Mouse (Mus musculus): Measurements from ENCODE around the gene S100a2.

Gene S100a2

DNA sequence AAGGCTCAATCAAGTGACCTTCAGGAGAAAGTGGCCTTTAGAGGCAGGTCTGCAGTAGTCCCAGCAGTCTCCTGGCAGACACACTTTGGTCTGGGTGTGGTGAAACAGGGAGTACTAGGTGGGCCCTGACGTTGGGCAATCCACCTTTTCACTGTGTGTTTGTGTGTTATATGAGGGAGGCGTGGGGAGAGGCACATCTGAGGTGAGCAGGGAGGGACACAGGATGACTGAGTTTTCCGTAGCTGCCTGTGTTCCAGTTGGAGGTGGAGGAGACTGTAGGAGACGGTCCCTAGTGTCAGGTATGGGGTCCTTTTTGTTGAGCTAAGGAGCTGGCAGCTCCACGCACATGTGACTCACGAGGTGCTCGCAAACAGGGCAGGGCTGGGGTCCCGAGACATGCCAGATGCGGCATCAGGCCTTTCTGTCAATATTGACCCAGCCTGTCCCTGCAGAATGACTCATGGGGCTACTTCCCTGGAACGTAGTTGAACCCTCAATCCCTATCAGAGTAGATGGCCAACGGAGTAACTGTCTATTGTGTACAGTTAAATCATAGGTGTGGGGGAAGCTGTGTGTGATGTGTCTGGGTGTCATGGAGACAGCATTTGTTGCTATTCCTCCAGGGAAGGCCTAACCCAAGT, 24.7 kb downstream of the S100a2 start:
- in situ Hi-C loops (cut with MboI, MseI) = loop anchor here (5.0 kb wide), 1 partner anchor 32 kb away; no protein-coding TSS in a partner anchor

DNA sequence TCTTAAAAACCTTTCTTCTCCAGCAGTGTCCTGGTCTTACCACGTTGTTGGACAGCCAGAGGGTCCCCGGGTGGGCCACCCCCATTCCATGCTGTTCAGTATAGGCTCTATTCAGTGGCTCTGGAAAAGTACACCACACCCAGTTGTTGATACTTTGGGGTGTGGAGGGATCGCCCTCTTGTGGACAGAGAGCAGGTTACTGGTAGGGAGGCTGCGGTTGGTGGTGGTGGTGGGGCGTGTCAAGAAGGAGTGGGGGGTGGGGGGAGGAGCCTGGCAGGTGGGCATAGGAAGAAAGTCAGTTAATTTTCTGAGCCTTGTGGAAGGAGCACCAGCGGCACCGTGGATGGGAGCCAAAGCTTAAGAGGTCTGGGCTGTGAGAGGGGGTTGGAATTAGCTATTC, 25.4 kb downstream of the S100a2 start:
- in situ Hi-C loops (cut with MboI, MseI) = loop anchor here (5.0 kb wide), 1 partner anchor 33 kb away; no protein-coding TSS in a partner anchor

DNA sequence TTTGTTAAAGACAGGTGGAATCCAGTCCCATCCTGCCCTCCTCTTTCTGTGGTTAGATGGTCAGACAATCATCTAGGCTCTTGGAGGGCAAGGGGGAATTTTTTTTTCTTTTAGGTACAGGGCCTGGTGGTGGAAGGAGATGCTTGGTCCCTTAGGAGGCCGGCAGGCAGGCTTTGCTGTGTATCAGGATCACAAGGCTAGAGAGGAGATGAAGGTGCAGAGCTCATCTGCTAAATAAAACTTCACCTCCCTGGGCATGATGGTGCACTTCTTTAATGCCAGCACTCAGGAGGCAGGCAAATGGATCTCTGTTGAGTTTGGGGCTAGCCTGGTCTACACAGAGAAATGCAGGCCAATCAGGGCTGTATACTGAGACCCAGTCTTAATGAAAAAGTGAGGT, 25.9 kb downstream of the S100a2 start:
- in situ Hi-C loops (cut with MboI, MseI) = loop anchor here (5.0 kb wide), 1 partner anchor 34 kb away; no protein-coding TSS in a partner anchor

DNA sequence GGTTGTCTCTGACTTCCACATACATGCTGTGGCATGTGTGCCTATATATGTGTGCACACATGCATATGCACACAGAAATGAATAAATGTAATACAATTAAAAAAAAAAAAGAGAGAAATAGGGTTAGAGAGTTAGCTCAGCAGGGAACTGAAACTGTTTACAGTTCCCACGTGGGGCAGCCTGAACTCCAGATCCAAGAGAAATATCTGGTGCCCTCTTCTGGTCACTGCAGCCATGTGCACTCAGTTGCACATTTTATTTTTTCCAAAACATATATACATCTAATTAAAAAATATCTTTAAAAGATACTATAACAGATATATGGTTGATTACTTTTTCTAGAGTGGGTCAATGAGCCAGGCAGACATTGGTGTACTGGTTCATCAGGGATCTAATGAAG, 27.5 kb downstream of the S100a2 start:
- in situ Hi-C loops (cut with MboI, MseI) = loop anchor here (5.0 kb wide), 1 partner anchor 35 kb away; no protein-coding TSS in a partner anchor

DNA sequence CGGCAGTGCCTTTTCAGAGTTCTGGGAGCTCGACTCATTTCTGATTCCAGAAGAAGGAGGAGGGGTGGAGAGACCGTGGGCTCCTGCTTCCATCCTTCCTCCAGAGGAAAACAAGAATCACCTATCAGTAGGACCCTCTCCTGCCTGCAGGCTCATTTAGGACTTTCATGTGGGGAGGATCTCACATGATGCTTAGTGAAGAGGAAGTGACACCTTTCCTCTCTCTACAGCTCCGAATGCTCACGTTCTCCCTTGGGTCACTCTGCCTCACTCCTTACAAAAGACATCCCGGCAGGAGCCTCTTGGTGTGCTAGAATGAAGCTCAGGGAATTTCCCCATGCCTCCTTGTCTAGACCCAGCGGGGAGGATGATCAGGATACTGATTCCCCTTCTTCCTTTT, 31.5 kb downstream of the S100a2 start:
- in situ Hi-C loops (cut with MboI, MseI) = no loop called here

DNA sequence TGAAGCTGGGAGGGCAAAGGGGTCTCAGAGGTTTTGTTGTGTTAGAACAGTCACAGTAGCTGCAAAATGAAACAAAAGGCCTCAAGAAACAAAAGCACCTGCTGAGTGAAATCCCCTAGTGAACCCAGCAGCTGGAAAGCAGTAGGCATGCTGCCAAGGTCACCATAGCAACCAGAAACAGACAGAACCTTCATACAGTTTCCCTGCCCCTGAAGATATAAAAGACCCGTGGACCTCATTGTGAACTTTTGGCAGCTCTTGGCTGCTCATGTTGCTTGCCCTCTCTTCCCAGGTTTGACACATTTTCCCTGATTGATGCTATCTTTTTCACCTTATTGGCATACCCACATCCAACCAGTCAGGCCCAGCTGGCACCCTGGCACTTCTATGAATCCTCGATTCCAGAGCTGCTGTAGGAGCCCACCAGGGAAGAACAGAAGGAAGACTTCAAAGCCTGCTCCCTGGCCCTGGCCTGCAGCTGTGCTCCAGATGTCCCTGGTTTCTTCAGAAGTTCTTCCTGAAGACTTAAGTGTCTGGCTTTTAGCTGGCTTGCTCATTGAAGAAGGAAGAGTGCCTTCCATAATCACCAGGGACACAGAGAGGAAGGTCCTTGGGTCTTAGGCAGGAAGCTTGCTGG, 33.5 kb downstream of the S100a2 start:
- in situ Hi-C loops (cut with MboI, MseI) = no loop called here

DNA sequence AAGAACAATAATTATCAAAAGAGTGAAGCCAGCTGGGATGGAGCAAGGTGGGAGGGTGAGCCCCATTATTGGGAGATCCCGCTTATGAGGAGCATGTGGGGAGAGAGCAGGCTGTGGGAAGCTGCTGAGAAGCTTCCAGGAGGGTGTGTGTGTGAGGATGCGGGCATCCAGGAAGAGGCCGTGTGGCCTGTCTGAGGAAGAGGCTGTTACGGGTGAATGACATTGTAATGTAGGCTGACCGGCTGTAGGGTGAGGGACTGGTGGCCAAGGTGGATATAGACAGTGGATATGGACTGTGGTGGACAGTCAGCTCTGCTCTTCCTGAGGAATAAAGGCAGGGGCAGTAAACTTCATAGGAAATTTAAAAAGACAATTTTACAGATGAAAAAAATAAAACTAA, 35.4 kb downstream of the S100a2 start:
- in situ Hi-C loops (cut with MboI, MseI) = no loop called here

DNA sequence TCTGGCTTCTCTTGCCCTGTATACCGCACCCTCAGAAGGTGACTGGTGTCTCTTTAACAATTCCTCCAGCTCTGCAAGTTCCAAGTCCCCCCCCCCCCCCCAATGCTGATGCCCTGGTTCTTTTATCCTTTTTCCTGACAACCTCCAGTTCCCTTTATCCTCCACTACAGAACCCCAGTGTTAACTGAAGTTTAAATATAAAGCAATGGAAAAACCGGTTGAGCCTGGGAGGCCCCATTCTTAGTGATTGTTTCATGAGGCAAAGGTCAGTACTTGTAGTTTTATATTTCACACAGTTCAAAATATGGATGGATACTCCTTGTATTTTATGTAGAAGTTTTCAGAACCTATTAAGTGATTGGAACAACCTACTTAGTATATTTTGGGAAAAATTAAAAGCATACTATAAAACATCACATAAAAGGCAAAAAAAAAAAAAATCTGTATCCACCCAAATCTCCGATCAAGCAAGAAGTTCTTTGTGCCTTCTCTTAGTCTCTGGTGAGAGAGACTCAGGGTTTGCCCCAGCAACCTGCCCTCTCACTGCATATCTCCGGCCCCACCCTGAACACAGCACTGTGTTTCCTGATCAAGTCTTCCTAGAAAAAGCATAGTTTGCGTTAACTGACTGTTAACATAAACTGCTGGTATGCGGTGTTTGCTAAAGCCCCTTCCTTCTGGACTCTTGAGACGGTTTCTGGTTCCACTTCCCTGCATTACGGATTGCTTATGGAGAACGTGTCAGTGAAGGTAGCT, 36.4 kb downstream of the S100a2 start:
- in situ Hi-C loops (cut with MboI, MseI) = no loop called here

DNA sequence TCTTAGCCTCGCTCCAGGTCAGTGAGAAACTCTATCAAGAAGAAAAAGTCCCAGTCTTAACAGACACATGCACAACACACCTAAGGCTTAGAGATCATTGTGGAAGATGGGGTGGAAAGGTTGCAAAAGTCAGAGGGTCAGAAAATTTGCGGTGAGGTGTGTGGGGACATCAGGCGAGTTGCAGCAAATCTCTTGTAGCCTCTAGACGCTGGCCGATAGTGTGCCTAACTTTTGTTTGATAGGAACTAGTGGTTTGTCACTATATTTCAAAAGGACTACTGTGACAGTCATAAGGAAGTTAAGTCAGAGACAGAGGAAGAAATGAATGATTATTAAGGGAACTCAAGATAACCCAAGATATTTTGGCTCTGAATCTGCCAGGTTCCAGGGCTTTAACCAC, 37.3 kb downstream of the S100a2 start:
- in situ Hi-C loops (cut with MboI, MseI) = no loop called here

DNA sequence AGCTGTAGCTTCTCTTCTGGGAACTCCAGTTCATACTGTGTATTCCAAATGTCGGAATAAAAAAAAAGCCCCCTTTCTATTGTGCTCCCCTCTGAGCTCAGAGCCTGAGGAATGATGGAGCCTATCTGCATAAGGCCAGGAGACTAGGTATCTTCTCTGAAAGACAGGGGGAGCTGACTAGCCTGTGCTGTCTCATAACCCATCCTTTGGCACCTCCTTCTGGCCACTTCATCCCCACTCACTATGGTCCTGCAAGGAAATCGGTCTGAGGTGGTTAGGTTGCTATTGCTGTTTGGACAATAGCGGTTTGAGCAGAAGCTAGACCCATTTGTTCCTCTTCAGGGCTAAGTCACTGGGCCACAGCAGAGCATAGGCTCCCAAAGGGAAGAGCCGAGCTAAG, 37.8 kb downstream of the S100a2 start:
- in situ Hi-C loops (cut with MboI, MseI) = no loop called here

DNA sequence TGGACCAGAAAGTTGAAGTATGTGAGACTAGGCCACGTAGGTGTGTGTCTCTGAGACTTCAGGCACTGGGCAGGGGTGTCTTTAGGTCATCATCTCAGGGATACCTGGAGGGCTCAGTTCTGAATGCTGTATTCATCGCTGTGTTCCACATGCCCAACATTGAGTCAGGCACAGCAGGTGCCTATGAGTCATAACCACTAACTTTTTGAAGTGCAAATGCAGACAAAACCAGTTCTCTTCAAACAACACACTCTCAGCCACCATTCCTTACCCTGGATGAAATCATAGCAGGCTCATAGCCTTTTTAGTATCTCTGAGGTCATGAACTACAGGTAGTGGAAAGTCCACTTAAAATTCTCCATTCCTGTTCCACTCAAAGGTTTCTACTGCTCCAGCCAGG, 39.3 kb downstream of the S100a2 start:
- in situ Hi-C loops (cut with MboI, MseI) = no loop called here

DNA sequence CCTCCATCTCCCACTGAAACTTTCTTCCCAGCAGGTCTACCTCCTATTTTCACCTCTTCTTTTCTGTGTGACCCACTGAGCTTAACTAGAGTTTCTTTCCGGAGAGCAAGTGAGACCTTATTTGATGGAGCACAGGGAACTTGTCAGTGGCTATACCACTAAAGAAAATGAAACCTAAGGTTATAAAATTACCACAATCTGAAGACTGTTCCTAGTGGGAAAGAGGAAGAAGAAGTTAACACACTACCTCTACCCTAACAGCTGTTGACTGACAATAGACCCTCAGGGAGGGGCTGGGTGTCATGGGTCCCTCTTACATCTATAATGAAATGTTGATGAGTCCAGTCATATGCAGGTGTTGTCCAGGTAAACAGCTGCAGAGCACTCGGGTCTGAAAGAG, 41.9 kb downstream of the S100a2 start:
- in situ Hi-C loops (cut with MboI, MseI) = no loop called here

DNA sequence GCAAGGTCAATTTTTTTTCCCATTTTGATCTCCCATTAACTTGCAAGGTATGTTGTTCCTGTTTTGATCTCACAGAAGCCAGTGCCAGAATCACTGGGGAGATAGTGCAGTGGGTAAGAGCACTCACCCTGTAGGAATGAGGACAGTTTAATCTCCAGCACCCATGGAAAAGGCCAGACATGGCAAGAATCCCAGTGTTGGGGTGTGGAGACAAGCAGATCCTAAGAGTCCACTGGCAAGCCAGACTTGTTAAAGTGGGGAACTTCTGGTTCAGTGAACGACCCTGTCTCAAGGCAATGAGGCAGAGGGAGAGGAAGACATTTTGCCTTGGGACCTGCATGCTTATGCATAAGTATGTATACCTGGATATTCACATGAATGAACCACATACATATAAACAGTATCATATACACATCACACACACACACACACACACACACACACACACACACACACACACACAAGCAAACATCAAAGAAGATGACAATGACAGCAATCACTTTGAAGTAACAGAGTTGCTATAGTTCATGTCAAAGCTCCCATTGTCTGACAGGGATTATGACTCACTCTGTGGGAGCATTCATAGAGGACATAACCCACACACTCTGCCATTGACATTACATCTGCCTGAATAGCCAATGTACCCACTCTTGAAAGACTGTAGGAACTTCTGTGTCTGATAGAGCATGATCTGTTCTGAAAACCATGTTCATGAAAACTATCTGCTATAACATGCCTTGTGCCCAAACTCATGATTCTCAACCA, 48.6 kb downstream of the S100a2 start:
- in situ Hi-C loops (cut with MboI, MseI) = no loop called here

DNA sequence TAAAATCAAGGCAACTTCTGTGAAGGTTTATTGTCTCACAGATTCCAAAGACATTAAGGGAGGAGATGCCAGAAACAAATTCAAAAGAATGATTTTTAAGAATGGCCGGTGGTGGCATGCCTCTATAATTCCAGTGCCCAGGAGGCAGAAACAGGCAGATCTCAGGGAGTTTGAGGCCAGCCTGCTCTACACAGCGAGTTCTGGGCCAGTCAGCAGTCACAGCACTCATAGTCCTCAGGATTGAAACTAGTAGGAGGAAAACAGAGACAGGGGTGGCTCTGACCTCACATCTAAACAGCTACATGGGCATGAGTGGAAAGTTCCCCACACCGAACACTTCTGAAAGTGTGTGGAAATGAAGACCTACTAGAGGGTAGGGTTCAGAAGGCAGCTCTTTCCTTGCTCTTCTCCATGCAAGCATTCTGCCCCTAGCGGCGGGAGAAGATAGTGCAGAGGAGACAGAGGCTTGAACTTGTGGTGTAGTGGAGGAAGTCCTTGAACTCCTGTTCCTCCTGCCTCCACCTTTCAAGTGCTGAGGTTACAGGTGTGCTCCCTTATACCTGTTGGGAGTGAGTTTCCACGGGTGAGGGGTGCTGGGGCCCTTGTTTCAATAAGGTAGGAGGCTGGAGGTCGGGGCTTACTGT, 49.6 kb downstream of the S100a2 start:
- in situ Hi-C loops (cut with MboI, MseI) = no loop called here

DNA sequence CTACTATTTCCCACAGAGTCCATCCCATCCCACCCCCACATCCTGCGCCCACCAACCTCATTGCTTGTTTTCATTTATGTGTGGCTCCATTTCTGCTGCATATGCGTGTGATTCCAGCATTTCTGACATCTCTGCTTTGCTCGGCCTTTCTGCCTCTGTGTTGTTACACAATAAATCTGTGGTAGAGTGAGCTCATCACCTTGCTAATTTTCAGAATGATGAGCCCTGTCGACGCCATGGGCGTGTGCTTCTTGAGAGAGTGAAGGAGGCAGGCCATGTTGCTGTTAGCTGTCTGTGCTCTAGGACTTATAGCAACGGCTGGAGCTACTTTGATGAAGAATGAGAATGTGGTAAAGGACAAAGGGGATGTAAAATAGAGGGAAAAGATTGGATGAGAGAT, 50.9 kb downstream of the S100a2 start:
- in situ Hi-C loops (cut with MboI, MseI) = no loop called here
